In the genomic region with DNA sequence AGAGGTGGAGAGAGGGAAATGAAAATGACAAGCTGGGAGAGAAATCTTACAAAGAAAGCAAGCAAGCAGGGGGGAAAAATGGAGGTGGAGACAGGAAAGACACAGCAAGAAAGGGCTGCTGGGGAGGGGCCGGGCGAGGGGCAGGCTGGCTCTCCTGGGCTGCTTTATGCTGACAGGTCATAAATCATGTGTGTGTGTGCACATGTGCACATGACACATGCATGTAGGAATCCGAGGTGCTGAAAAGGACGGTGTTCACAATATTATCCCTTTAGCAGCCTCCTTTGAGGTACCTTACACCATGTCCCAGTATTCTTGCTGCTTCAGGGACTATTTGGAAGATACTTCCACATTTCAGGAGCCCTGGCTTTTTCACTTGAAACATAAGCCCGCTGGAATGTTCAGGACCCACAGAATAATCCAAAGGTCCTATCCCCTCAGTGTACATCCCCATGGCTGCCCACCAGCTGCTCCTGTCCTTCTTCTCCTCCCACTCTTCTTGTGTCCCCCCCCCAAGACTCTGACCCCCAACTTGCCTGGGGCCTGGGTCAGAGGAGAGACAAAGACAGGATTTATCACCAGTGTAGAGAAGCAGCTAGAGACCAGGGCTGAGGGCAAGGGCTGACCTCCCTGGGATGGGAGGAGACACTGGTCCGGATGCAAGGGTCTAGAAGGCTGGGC, we compare ENCODE assay signal across 9 mouse cellular contexts. TPM values are rescaled to one million over a fixed set of nuclear protein-coding genes. Genes with fewer than 3 reads are reported as not detected.
A peak's percentile ranks its signal among the peaks of the same experiment; 100 is the strongest.
DNase-seq lines count a peak whose midpoint lies in the region; ATAC-seq and TF ChIP-seq lines count a peak whose summit lies in the region.
"Had no signal": no experiment of that assay in that cellular context is flagged by ENCODE, and none has a peak within 500 bp of the region (broad histone marks: within the 10 kb centered on the region; RNA-seq: fewer than 3 reads in every experiment).

No protein-coding gene starts in this region.

- H3K4me3 ChIP-seq in lung, postnatal 0 days (ENCODE audit: low read depth, low read length): no peak overlapping the region
- no peak overlapping the region for H3K4me3 ChIP-seq in lung, adult 2 months (replicated peaks; ENCODE audit: extremely low read depth, low read depth, low read length)
- H3K4me3 ChIP-seq in forebrain, embryonic 16.5 days (replicated peaks; ENCODE audit: low read length): no peak overlapping the region
- peak overlapping the region; percentile 16; the same call in 1 of the 2 replicates for H3K4me3 ChIP-seq in midbrain, embryonic 10.5 days
- H3K4me3 ChIP-seq in layer of hippocampus, adult 2 months: no peak overlapping the region

- H3K27me3 ChIP-seq in lung, postnatal 0 days (replicated peaks; ENCODE audit: insufficient read depth, low read length): no peaks in the 10 kb centered on the region
- no peaks in the 10 kb centered on the region for H3K27me3 ChIP-seq in forebrain, embryonic 16.5 days (replicated peaks; ENCODE audit: control insufficient read depth, insufficient read depth, low read length)
- 0 out of 2 replicates have a peak, but pooled peaks cover under 1% of the 10 kb centered on the region for H3K27me3 ChIP-seq in midbrain, embryonic 10.5 days (ENCODE audit: low read depth, poor library complexity, severe bottlenecking)
- H3K27me3 ChIP-seq: Patski had no signal

- no peaks in the 10 kb centered on the region for H3K9me3 ChIP-seq in lung, postnatal 0 days (ENCODE audit: low read length)
- no peaks in the 10 kb centered on the region for H3K9me3 ChIP-seq in forebrain, embryonic 16.5 days (ENCODE audit: control insufficient read depth, low read length)
- H3K9me3 ChIP-seq in midbrain, embryonic 10.5 days (replicated peaks): no peaks in the 10 kb centered on the region

- peak overlapping the region; percentile 66 for H3K27ac ChIP-seq in lung, postnatal 0 days (ENCODE audit: low read length)
- H3K27ac ChIP-seq in forebrain, embryonic 16.5 days (ENCODE audit: low read length): peak overlapping the region; percentile 63; the same call in 1 of the 2 replicates
- H3K27ac ChIP-seq in midbrain, embryonic 10.5 days (replicated peaks): peak overlapping the region; percentile 98
- H3K27ac ChIP-seq in layer of hippocampus, adult 2 months: no peak overlapping the region

- TF ChIP-seq CTCF in lung, postnatal 0 days (IDR thresholded peaks at IDR 0.05): no peak
- no peak for TF ChIP-seq CTCF in lung, adult 2 months (IDR thresholded peaks at IDR 0.05; ENCODE audit: insufficient read depth, low read length)
- TF ChIP-seq CTCF in layer of hippocampus, adult 2 months (conservative IDR thresholded peaks at IDR 0.05): no peak

- peaks cover 15% of the 10 kb centered on the region; the same call in 1 of the 2 replicates for H3K4me1 ChIP-seq in lung, postnatal 0 days (ENCODE audit: insufficient read depth, low read depth, low read length)
- peaks cover 13% of the 10 kb centered on the region for H3K4me1 ChIP-seq in lung, adult 2 months (ENCODE audit: control insufficient read depth, insufficient read depth, low read length)
- peaks cover 74% of the 10 kb centered on the region for H3K4me1 ChIP-seq in forebrain, embryonic 16.5 days (replicated peaks; ENCODE audit: control insufficient read depth, insufficient read depth, low read length)
- peaks cover 99% of the 10 kb centered on the region for H3K4me1 ChIP-seq in midbrain, embryonic 10.5 days

- 35% methylated on average over 6 of the region's 6 CpGs for WGBS in lung, postnatal 0 days
- 53% methylated on average over 6 of the region's 6 CpGs for WGBS in lung, adult 2 months
- 55% methylated on average over 6 of the region's 6 CpGs for WGBS in forebrain, embryonic 16.5 days
- 50% methylated on average over 6 of the region's 6 CpGs for WGBS in midbrain, embryonic 10.5 days

- H3K9ac ChIP-seq in lung, postnatal 0 days (replicated peaks; ENCODE audit: low read depth): no peak overlapping the region
- H3K9ac ChIP-seq in forebrain, embryonic 16.5 days (replicated peaks; ENCODE audit: low read depth, low read length): 0 out of 2 replicates have a peak overlapping the region, but pooled peaks have one; percentile 7

- 0 out of 2 replicates have a peak, but pooled peaks cover under 1% of the 10 kb centered on the region for H3K36me3 ChIP-seq in lung, postnatal 0 days (ENCODE audit: insufficient read depth, low read length)
- H3K36me3 ChIP-seq in forebrain, embryonic 16.5 days (ENCODE audit: control insufficient read depth, insufficient read depth): no peaks in the 10 kb centered on the region
- H3K36me3 ChIP-seq in midbrain, embryonic 10.5 days: peaks cover 18% of the 10 kb centered on the region

- no peak overlapping the region for H3K4me2 ChIP-seq in lung, postnatal 0 days (replicated peaks; ENCODE audit: low read depth, low read length)
- H3K4me2 ChIP-seq in forebrain, embryonic 16.5 days (ENCODE audit: low read length): no peak overlapping the region

- DNase-seq in lung, postnatal 0 days (ENCODE audit: low spot score): no peak
- no peak for DNase-seq in lung, adult 2 months
- DNase-seq in midbrain, embryonic 10.5 days (ENCODE audit: low spot score): peak; percentile 26
- no peak for DNase-seq in layer of hippocampus, adult 9-11 months
- no peak for DNase-seq in layer of hippocampus, adult 2 months (ENCODE audit: low spot score in 2 of 2)
- DNase-seq: cerebellum, postnatal 10 days had no signal

- TF ChIP-seq POLR2A in lung, adult 2 months (IDR thresholded peaks at IDR 0.05; ENCODE audit: borderline replicate concordance, extremely low read depth, low read depth, low read length): no peak

- no peak for TF ChIP-seq EP300 in lung, postnatal 0 days (IDR thresholded peaks at IDR 0.05)

- ATAC-seq in lung, postnatal 0 days: no peak
- ATAC-seq in forebrain, embryonic 16.5 days: no peak
- no peak for ATAC-seq in cerebellum, adult (ENCODE audit: insufficient number of reproducible peaks, low FRiP score, low TSS enrichment)
- ATAC-seq: Patski had no signal

RNA-seq across cellular contexts. Expression of a gene that starts 7.9 kb away (rescaled TPM):
- polyA plus RNA-seq in lung, postnatal 0 days (2015; fragmentation: Nextera tagmentation; extraction: Ambion mirVana): 0.67 and 2.2 TPM in 2 replicates
- 0.08 and 0.22 TPM in 2 replicates for polyA plus RNA-seq in lung, adult 2 months (2012; rRNA removed)
- polyA plus RNA-seq in forebrain, embryonic 16.5 days (2015; fragmentation: Nextera tagmentation; extraction: Ambion mirVana): 0.24 and 0.73 TPM in 2 replicates
- polyA plus RNA-seq in midbrain, embryonic 10.5 days (2016; fragmentation: Nextera tagmentation; extraction: Ambion mirVana): 0.32 and 0.47 TPM in 2 replicates
- under 1 TPM; 0.61 to 0.81 TPM for total RNA-seq in layer of hippocampus, adult 2 months (2021)
- polyA plus RNA-seq: Patski had no signal

RNA-seq across cellular contexts. Expression of a gene that starts 30.0 kb away (rescaled TPM):
- 162 and 163 TPM in 2 replicates for polyA plus RNA-seq in lung, postnatal 0 days (2015; fragmentation: Nextera tagmentation; extraction: Ambion mirVana)
- 55.1 and 86.2 TPM in 2 replicates for polyA plus RNA-seq in lung, adult 2 months (2012; rRNA removed)
- 221 TPM in 2 replicates for polyA plus RNA-seq in forebrain, embryonic 16.5 days (2015; fragmentation: Nextera tagmentation; extraction: Ambion mirVana)
- polyA plus RNA-seq in midbrain, embryonic 10.5 days (2016; fragmentation: Nextera tagmentation; extraction: Ambion mirVana): 288 and 291 TPM in 2 replicates
- 10 to 100 TPM; 91.0 to 96.2 TPM for total RNA-seq in layer of hippocampus, adult 2 months (2021)

RNA-seq across cellular contexts. Expression of a gene that starts 37.4 kb away (rescaled TPM):
- 5.0 and 6.5 TPM in 2 replicates for polyA plus RNA-seq in lung, postnatal 0 days (2015; fragmentation: Nextera tagmentation; extraction: Ambion mirVana)
- polyA plus RNA-seq in lung, adult 2 months (2012; rRNA removed): 9.9 and 11.7 TPM in 2 replicates
- polyA plus RNA-seq in forebrain, embryonic 16.5 days (2015; fragmentation: Nextera tagmentation; extraction: Ambion mirVana): 12.2 and 13.1 TPM in 2 replicates
- polyA plus RNA-seq in midbrain, embryonic 10.5 days (2016; fragmentation: Nextera tagmentation; extraction: Ambion mirVana): 24.3 and 25.5 TPM in 2 replicates
- 10 to 100 TPM; 40.8 to 42.2 TPM for total RNA-seq in layer of hippocampus, adult 2 months (2021)

RNA-seq across cellular contexts. Expression of a gene that starts 44.3 kb away (rescaled TPM):
- 10.5 and 11.2 TPM in 2 replicates for polyA plus RNA-seq in lung, postnatal 0 days (2015; fragmentation: Nextera tagmentation; extraction: Ambion mirVana)
- 7.7 and 14.1 TPM in 2 replicates for polyA plus RNA-seq in lung, adult 2 months (2012; rRNA removed)
- 0.30 and 0.39 TPM in 2 replicates for polyA plus RNA-seq in forebrain, embryonic 16.5 days (2015; fragmentation: Nextera tagmentation; extraction: Ambion mirVana)
- 5.6 and 6.4 TPM in 2 replicates for polyA plus RNA-seq in midbrain, embryonic 10.5 days (2016; fragmentation: Nextera tagmentation; extraction: Ambion mirVana)
- total RNA-seq in layer of hippocampus, adult 2 months (2021): not detected
- polyA plus RNA-seq: Patski had no signal
